Mouse (Mus musculus) mouse embryonic stem cell (cell line): ENCODE data around the gene Sema4d.

Experiments
- in situ Hi-C, 2 experiments: fragments of 300-500 bp; cut with MboI; formaldehyde crosslinking; loops; 1 replicate in 1 of 2; 3 replicates in 1 of 2; pipeline ENCODE4 v1.14.3; 2019 to 2020; ENCODE audit warnings: low sequenced_read_pairs in 2 of 2, low pct_unique_long_range_greater_than_20kb in 1 of 2, mixed read lengths in 1 of 2; ENCODE audit not compliant: unreplicated experiment in 1 of 2

The Sema4d gene

DNA sequence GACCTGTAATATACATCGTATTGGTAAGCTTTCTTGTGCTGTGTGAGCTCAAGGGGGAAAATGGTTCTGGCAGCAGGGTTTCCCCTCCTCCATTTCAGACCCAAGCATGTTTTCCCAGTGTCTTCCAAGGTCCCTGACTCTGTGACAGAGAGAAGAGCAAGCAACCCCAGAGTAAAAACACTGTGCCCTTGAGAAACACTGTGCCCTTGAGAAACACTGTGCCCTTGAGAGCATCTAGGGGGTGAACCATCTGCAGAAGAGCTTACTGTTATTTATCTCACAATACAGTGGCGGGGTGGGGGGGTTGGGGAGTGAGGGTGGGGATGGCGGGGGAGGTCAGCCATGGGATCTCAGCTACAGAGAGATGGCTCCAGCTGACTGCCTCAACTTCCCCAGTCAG, 74.3 kb downstream of the Sema4d start:
- in situ Hi-C loops, result no loop called here

GRCm38 (mm10) chr13:51716350-51717263, 76.9 kb downstream of the Sema4d start:
- in situ Hi-C loops, result no loop called here

DNA sequence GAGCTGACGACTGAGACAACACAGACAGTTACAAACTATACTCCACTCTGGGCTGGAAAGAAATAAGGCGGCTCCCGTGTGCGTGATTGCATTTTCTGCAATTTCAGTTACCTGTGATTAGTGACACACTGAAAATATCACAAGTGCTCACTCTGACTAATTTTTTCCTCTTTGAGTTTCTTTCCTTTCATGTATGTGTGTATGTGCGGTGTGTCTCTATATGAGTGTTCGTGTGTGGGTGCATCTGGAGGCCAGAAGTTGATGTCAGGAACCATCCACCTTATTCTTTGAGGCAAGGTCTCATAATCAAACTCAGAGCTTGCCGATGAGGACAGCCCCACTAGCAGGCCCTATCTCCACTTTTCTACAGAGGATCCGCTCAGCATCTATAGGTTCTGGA, 81.5 kb downstream of the Sema4d start:
- in situ Hi-C loops, result no loop called here

- in situ Hi-C loops, result no loop called here
These were observed 82.8 kb downstream of the Sema4d start for GRCm38 (mm10) chr13:51710738-51711137.

GRCm38 (mm10) chr13:51705882-51706854, 87.4 kb downstream of the Sema4d start:
- in situ Hi-C loops, result no loop called here

DNA sequence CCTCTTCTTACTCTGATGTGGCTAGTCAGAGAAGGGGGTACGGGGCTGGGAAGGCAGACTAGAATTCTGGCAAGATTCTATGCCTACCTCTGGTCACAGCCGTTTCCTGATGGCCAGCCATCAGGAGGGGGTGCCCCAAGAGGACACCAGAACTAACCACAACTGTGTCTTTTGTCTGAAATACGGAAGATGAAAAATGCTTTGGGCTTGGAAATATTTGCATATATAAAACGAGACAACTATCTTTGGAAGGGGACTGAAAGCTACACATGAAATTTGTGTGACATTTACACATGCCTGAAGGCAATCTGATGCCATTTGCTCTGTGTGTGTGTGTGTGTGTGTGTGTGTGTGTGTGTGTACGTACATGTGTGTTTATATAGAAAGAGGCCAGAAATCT, 89.7 kb downstream of the Sema4d start:
- in situ Hi-C loops, result no loop called here

- in situ Hi-C loops, result no loop called here
These were observed 95.2 kb downstream of the Sema4d start for GRCm38 (mm10) chr13:51698318-51698717.

- in situ Hi-C loops, result no loop called here
These were observed 95.7 kb downstream of the Sema4d start for GRCm38 (mm10) chr13:51697897-51698296.

- in situ Hi-C loops, result no loop called here
These were observed 96.1 kb downstream of the Sema4d start for GRCm38 (mm10) chr13:51697455-51697854.

- in situ Hi-C loops, result no loop called here
These were observed 97.1 kb downstream of the Sema4d start for GRCm38 (mm10) chr13:51696481-51696880.

DNA sequence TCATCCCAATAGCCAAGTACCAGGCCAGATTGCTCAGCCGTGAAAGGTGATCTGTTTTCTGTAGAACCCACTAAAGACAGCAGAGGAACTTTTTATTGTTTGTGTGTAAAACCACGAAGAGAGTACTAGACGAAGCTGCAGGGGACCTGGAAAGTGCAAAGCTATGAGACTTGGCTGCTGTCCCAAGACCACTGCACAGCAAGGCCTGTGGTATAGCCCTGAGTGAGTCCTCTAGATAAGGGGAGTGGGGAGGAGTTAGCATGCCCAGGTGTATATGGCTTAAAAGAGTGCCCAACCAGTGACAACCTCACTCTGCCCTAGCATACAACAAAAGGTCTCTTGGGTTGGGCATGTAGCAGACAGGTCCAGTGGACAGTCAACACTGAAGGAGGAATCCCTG, 104.9 kb downstream of the Sema4d start:
- in situ Hi-C loops, result loop anchor here in 1 of 2 experiments (10.0 kb wide), 1 partner anchor 126 kb away; no protein-coding TSS in a partner anchor

- in situ Hi-C loops, result loop anchor here in 1 of 2 experiments (10.0 kb wide), 1 partner anchor 128 kb away; no protein-coding TSS in a partner anchor
These were observed 106.6 kb downstream of the Sema4d start for GRCm38 (mm10) chr13:51686966-51687365.

DNA sequence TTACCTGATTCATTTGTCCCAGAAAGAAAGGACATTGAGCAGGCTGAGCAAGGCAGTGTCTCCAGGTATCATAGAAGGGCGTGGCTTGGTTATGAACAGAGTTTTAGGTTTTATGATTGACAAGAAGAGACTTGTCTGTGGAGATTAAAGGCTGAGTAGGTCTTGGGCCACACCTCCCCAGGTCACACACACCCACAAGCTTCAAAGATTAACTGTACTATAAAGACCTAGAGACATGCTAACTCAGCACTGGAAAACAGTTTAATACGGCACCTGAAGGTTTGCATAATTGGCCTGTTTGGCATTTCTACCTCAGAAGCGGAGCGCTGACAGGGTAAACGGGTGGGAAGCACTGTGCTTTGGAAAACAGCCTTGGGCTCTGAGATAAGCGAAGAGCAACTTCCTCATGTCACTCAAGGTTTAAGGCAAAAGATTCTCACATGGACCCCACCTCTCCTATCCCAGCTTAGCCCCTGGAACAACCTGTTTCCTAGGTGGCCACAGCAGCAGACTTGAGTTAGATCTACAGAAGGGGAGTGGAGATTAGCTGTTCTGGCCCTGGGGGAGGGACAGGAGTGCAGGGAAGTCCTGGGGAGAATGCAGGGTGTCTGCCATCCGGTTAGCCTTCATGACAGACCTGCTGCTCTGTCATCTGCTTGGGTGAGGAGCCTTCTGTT, 108.1 kb downstream of the Sema4d start:
- in situ Hi-C loops, result loop anchor here in 1 of 2 experiments (10.0 kb wide), 1 partner anchor 129 kb away; no protein-coding TSS in a partner anchor

DNA sequence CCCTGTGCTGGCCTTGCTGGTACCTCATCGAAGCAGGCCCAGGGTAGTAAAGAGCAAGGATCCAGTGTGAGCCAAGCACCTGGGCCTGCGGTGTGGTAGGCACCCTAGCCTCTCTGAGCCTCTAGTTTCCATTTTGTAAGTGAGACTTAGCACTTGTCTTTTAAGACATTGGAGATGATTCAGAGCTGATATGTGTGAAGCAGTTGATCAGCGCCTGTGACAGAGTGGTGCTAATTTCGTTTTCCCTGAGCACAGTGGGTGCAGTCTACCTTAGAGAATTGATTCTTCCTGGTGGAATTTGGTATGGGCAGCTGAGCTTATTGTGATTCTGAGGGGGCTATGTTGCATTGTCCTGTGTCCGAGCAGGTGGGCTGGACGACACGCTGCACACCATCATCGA, 111.9 kb downstream of the Sema4d start:
- in situ Hi-C loops, result loop anchor here in 1 of 2 experiments (10.0 kb wide), 1 partner anchor 133 kb away; no protein-coding TSS in a partner anchor

DNA sequence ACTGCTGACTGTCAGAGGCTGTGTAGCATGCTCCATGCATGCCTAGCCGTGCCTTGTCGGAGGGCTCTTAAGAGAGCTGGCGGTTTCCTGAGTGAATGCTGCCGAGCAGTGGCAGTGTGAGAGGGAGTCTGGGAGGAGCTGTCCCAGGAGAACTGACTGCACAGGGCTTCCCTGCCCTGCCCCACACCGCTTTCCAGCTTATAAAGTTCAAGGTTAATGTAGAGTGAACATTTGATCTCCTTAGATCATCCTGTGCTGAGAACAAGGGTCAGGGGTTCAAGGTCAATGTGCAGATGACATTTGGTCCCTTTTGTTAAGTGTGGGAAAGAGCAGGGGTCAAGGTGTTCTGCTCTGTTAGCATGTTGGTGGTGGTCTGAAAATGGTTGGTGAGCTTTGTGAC, 112.5 kb downstream of the Sema4d start:
- in situ Hi-C loops, result loop anchor here in 1 of 2 experiments (10.0 kb wide), 1 partner anchor 134 kb away; no protein-coding TSS in a partner anchor

GRCm38 (mm10) chr13:51679332-51679731, 114.2 kb downstream of the Sema4d start:
- in situ Hi-C loops, result no loop called here

DNA sequence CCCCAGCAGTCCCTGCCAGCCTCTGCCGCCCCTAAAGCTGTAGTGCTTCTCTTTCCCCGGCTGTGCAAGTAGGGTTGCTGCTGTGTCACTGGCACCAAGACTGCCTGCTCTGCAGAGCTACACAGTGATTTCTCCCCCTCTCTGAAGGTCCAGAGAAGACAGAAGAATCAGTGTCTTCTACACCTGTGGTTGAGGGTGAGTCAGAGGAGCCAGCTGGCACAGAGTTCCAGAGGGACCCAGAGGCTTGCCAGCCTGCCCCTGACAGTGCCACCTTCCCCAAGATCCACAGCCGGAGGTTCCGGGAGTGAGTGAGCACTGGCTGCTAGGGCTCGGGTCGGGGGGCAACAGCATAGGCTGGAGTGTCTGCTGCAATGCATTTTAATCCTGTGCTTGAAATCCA, 114.9 kb downstream of the Sema4d start:
- in situ Hi-C loops, result no loop called here

- in situ Hi-C loops, result no loop called here
These were observed 115.8 kb downstream of the Sema4d start for GRCm38 (mm10) chr13:51677630-51678185.
